Mouse (Mus musculus) CH12.LX (cell line): ENCODE measurements around the gene Car14.

Experiments used
- CTCF ChIP-seq, 2 experiments: IDR thresholded peaks in 1 of 2; conservative IDR thresholded peaks in 1 of 2; 2 replicates each; pipeline ENCODE4 v1.5.1; 2011 to 2012; ENCODE audit warnings: low read depth in 2 of 2, low read length in 2 of 2, improper control_type of control experiment in 1 of 2, inconsistent platforms in 1 of 2, mild to moderate bottlenecking in 1 of 2, moderate library complexity in 1 of 2
- EP300 ChIP-seq: IDR thresholded peaks from 2 replicates; pipeline ENCODE4 v1.6.1; 2011; ENCODE audit warnings: low read length, improper control_type of control experiment
- ETS1 ChIP-seq: conservative IDR thresholded peaks from 2 replicates; pipeline ENCODE4 v1.6.1; 2012; ENCODE audit warnings: low read depth, mild to moderate bottlenecking, inconsistent platforms, low read length, improper control_type of control experiment, moderate library complexity
- POLR2A ChIP-seq: IDR thresholded peaks from 2 replicates; pipeline ENCODE4 v1.6.1; 2011; ENCODE audit warnings: low read depth, mild to moderate bottlenecking, improper control_type of control experiment, low read length
- POLR2AphosphoS2 ChIP-seq: IDR thresholded peaks from 2 replicates; pipeline ENCODE4 v1.6.1; 2011; ENCODE audit warnings: low read depth, low read length, improper control_type of control experiment
- TCF12 ChIP-seq: IDR thresholded peaks from 2 replicates; pipeline ENCODE4 v1.6.1; 2014; ENCODE audit warnings: low read depth, mild to moderate bottlenecking, inconsistent platforms, low read length, improper control_type of control experiment
- ZC3H11A ChIP-seq: IDR thresholded peaks from 2 replicates; pipeline ENCODE4 v1.6.1; 2012; ENCODE audit warnings: low read depth, mild to moderate bottlenecking, inconsistent platforms, low read length, improper control_type of control experiment
- ZKSCAN1 ChIP-seq: IDR thresholded peaks from 2 replicates; pipeline ENCODE4 v1.6.1; 2012; ENCODE audit warnings: low read depth, inconsistent platforms, low read length, improper control_type of control experiment, borderline replicate concordance
- ZNF384 ChIP-seq: IDR thresholded peaks from 2 replicates; pipeline ENCODE4 v1.6.1; 2012; ENCODE audit warnings: low read depth, low read length, improper control_type of control experiment, inconsistent platforms

DNA sequence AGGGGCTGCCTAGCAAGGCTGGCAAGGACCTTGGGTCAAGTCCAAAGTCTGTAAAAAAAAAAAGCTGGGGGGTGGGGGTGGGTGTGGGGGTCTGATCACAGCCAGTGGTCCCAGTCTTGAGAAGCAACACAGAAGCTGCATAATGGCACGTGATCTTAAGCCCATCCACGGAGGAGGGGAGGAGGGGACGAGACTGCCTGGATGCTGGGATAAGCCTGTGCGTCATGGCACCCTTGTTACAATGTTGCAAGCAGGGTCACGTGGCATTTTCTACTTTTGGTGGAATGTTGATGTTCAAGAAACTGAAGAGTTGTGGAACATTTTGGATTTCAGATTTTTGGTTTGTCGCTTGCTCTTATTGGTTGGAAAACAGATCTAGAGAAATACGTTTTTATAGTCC, 38.7 kb upstream of the Car14 start:
- TF ChIP-seq POLR2A (no peak), ETS1 (no peak), EP300 (no peak), ZC3H11A (no peak), ZKSCAN1 (no peak), ZNF384 (no peak), TCF12 (no peak), CTCF (conservative IDR thresholded peaks at IDR 0.05 in 1 of 2, IDR thresholded peaks at IDR 0.05 in 1 of 2; ENCODE audit: low read depth in 2 of 2, low read length in 2 of 2) (no peak), POLR2AphosphoS2 (no peak)
